Comparison of ENCODE assay signal across 8 mouse cellular contexts in genomic region chr9:106370620-106371383, GRCm38 (mm10). TPM values are rescaled to one million over a fixed set of nuclear protein-coding genes. Genes with fewer than 3 reads are reported as not detected.
DNase-seq lines count a peak whose midpoint lies in the region; ATAC-seq and TF ChIP-seq lines count a peak whose summit lies in the region.

No protein-coding gene starts in this region.

- H3K4me1 ChIP-seq in limb, embryonic 14.5 days (ENCODE audit: control insufficient read depth, insufficient read depth, low read length) = peaks cover 42% of the 10 kb centered on the region
- no peaks in the 10 kb centered on the region for H3K4me1 ChIP-seq in stomach, postnatal 0 days (replicated peaks; ENCODE audit: control insufficient read depth, insufficient read depth)

- WGBS in limb, embryonic 14.5 days = 53% methylated on average over 30 of the region's 30 CpGs
- 59% methylated on average over 30 of the region's 30 CpGs for WGBS in stomach, postnatal 0 days

- TF ChIP-seq CTCF in stomach, postnatal 0 days (IDR thresholded peaks at IDR 0.05; ENCODE audit: low read depth) = peak; percentile 5; the same call in 1 of the 2 replicates

- peak overlapping the region; percentile 88 for H3K4me3 ChIP-seq in limb, embryonic 14.5 days (replicated peaks; ENCODE audit: low read length)
- H3K4me3 ChIP-seq in stomach, postnatal 0 days (ENCODE audit: low read depth, low read length) = peak overlapping the region; percentile 73

- ATAC-seq in cerebellum, adult (ENCODE audit: insufficient number of reproducible peaks, low FRiP score, low TSS enrichment) = no peak
- ATAC-seq in limb, embryonic 14.5 days (ENCODE audit: low FRiP score, low read depth) = no peak
- no peak for ATAC-seq in stomach, postnatal 0 days (ENCODE audit: low FRiP score, low TSS enrichment)
- no peak for ATAC-seq in granulocyte monocyte progenitor cell, adult 5-6 weeks (replicated peaks; ENCODE audit: poor library complexity, severe bottlenecking)

- H3K9me3 ChIP-seq in limb, embryonic 14.5 days (ENCODE audit: control insufficient read depth, low read length) = no peaks in the 10 kb centered on the region
- no peaks in the 10 kb centered on the region for H3K9me3 ChIP-seq in stomach, postnatal 0 days (ENCODE audit: control insufficient read depth, low read length)

- TF ChIP-seq EP300 in stomach, postnatal 0 days (optimal IDR thresholded peaks at IDR 0.05) = no peak

- peak overlapping the region; percentile 95 for H3K4me2 ChIP-seq in limb, embryonic 14.5 days (replicated peaks; ENCODE audit: low read depth, low read length, severe bottlenecking)
- peak overlapping the region; percentile 96 for H3K4me2 ChIP-seq in stomach, postnatal 0 days (replicated peaks; ENCODE audit: low read depth)

- H3K27ac ChIP-seq in limb, embryonic 14.5 days (replicated peaks; ENCODE audit: low read depth, low read length) = peak overlapping the region; percentile 99; the same call in 1 of the 2 replicates
- peak overlapping the region; percentile 97 for H3K27ac ChIP-seq in stomach, postnatal 0 days (replicated peaks)

- DNase-seq in cerebellum, adult 11-12 months = peak; percentile 41
- peak; percentile 55 for DNase-seq in right cerebral cortex, postnatal 25 days
- DNase-seq in right cerebral cortex, postnatal 4 days = no peak
- DNase-seq in limb, embryonic 14.5 days (ENCODE audit: low spot score) = no peak
- no peak for DNase-seq in stomach, postnatal 0 days (ENCODE audit: low spot score)
- DNase-seq in cerebellum, postnatal 4 days (ENCODE audit: low spot score in 2 of 2) = no peak

- TF ChIP-seq POLR2A in limb, embryonic 14.5 days (IDR thresholded peaks at IDR 0.05; ENCODE audit: borderline replicate concordance, extremely low read depth, insufficient read depth, insufficient read length) = no peak

- peaks cover 58% of the 10 kb centered on the region for H3K36me3 ChIP-seq in limb, embryonic 14.5 days (ENCODE audit: control insufficient read depth, insufficient read depth, low read length)
- H3K36me3 ChIP-seq in stomach, postnatal 0 days (ENCODE audit: control insufficient read depth, insufficient read depth, low read length) = peaks cover 13% of the 10 kb centered on the region

- H3K27me3 ChIP-seq in limb, embryonic 14.5 days (ENCODE audit: control insufficient read depth, insufficient read depth, low read length) = no peaks in the 10 kb centered on the region
- H3K27me3 ChIP-seq in stomach, postnatal 0 days (ENCODE audit: control insufficient read depth, insufficient read depth, low read length) = no peaks in the 10 kb centered on the region

- peak overlapping the region; percentile 96 for H3K9ac ChIP-seq in limb, embryonic 14.5 days (ENCODE audit: low read depth, low read length, severe bottlenecking)
- H3K9ac ChIP-seq in stomach, postnatal 0 days (ENCODE audit: low read length) = peak overlapping the region; percentile 31; the same call in 1 of the 2 replicates

RNA-seq across cellular contexts. Expression of gene Dusp7, which starts 2.4 kb away (rescaled TPM):
- 130 and 180 TPM in 2 replicates for polyA plus RNA-seq in limb, embryonic 14.5 days (2012; rRNA removed)
- 73.0 and 84.1 TPM in 2 replicates for polyA plus RNA-seq in limb, embryonic 14.5 days (2014; fragmentation: Nextera tagmentation; extraction: Ambion mirVana)
- 12.3 and 12.7 TPM in 2 replicates for polyA plus RNA-seq in stomach, postnatal 0 days (2015; fragmentation: Nextera tagmentation; extraction: Ambion mirVana)
- total RNA-seq in granulocyte monocyte progenitor cell, adult 5-6 weeks (2014; fragmentation: Nextera tagmentation) = 44.7 and 46.2 TPM in 2 replicates
- 13.0 and 14.0 TPM in 2 replicates for total RNA-seq in granulocyte monocyte progenitor cell, adult 5-6 weeks (2017)

RNA-seq across cellular contexts. Expression of gene Rpl29, which starts 58.5 kb away (rescaled TPM):
- polyA plus RNA-seq in limb, embryonic 14.5 days (2012; rRNA removed) = 946 and 1,047 TPM in 2 replicates
- polyA plus RNA-seq in limb, embryonic 14.5 days (2014; fragmentation: Nextera tagmentation; extraction: Ambion mirVana) = 1,133 and 1,180 TPM in 2 replicates
- polyA plus RNA-seq in stomach, postnatal 0 days (2015; fragmentation: Nextera tagmentation; extraction: Ambion mirVana) = 810 and 847 TPM in 2 replicates
- 2,290 and 2,982 TPM in 2 replicates for total RNA-seq in granulocyte monocyte progenitor cell, adult 5-6 weeks (2014; fragmentation: Nextera tagmentation)
- 1,520 and 1,547 TPM in 2 replicates for total RNA-seq in granulocyte monocyte progenitor cell, adult 5-6 weeks (2017)

Comparison
In these comparisons a context has a peak if more than half of its experiments do, and no peak if none do; other contexts are left out.
1. DNase-seq: peak in cerebellum, adult 11-12 months (single experiment) and right cerebral cortex, postnatal 25 days (single experiment); none in right cerebral cortex, postnatal 4 days (single experiment), limb, embryonic 14.5 days (single experiment), stomach, postnatal 0 days (single experiment) and cerebellum, postnatal 4 days (0 of 2).